Mouse (Mus musculus) heart, postnatal 0 days (tissue): ENCODE results near the gene Myo5c. TPM values are rescaled to one million over a fixed set of nuclear protein-coding genes. Genes with fewer than 3 reads are reported as not detected.

Source experiments
- ATAC-seq: fragments of 200-750 bp; cut with Nextera tagmentation; 2 replicates; pipeline ENCODE4 v1.8.0; 2017; ENCODE audit warnings: low read depth, moderate number of reproducible peaks, moderate library complexity; ENCODE audit not compliant: insufficient read depth
- DNase-seq: peaks from one replicate; pipeline ENCODE4 v3.0.0-alpha.2; 2016; ENCODE audit warnings: low spot score
- H3K27ac ChIP-seq: fragments of 300-500 bp; sonication (generic); 2 replicates; pipeline ENCODE4 v1.5.1; 2014; ENCODE audit warnings: low read depth, mild to moderate bottlenecking
- H3K27me3 ChIP-seq: fragments of 300-500 bp; sonication (generic); 2 replicates; pipeline ENCODE4 v1.6.1; 2014; ENCODE audit warnings: low read length, mixed read lengths; ENCODE audit not compliant: control insufficient read depth, insufficient read depth
- H3K36me3 ChIP-seq: fragments of 300-500 bp; sonication (generic); replicated peaks from 2 replicates; pipeline ENCODE4 v1.6.1; 2014; ENCODE audit warnings: low read length, mixed read lengths; ENCODE audit not compliant: control insufficient read depth, insufficient read depth
- H3K4me1 ChIP-seq: fragments of 300-500 bp; sonication (generic); 2 replicates; pipeline ENCODE4 v1.6.1; 2014; ENCODE audit warnings: antibody characterized with exemption; ENCODE audit not compliant: control insufficient read depth, insufficient read depth
- H3K4me2 ChIP-seq: fragments of 300-500 bp; sonication (generic); 2 replicates; pipeline ENCODE4 v1.6.1; 2014; ENCODE audit warnings: low read depth, mild to moderate bottlenecking, low read length, moderate library complexity
- H3K4me3 ChIP-seq: fragments of 300-500 bp; sonication (generic); 2 replicates; pipeline ENCODE4 v1.5.1; 2014; ENCODE audit warnings: low read depth, low read length
- H3K9ac ChIP-seq: fragments of 300-500 bp; sonication (generic); replicated peaks from 2 replicates; pipeline ENCODE4 v1.6.1; 2014; ENCODE audit warnings: low read depth, low read length, mixed read lengths
- H3K9me3 ChIP-seq: fragments of 300-500 bp; sonication (generic); replicated peaks from 2 replicates; pipeline ENCODE4 v1.6.1; 2016; ENCODE audit warnings: low read length; ENCODE audit not compliant: control insufficient read depth
- CTCF ChIP-seq: IDR thresholded peaks from 2 replicates; pipeline ENCODE4 v1.5.1; 2016; ENCODE audit warnings: antibody characterized with exemption, control low read depth, low read depth
- EP300 ChIP-seq: IDR thresholded peaks from 2 replicates; pipeline ENCODE4 v1.6.1; 2016; ENCODE audit warnings: antibody characterized with exemption, low read depth
- WGBS: fragments of 180-500 bp; shearing (Covaris S2); extraction: QIAGEN DNeasy Blood & Tissue Kit; methylation state at CpG from one replicate; pipeline ENCODE4 v1.1.7; 2014; 5-methylcytosine and 5-hydroxymethylcytosine counted together
- polyA plus RNA-seq: library from polyadenylated mRNA; unstranded; fragments of >200 nt; fragmentation: Nextera tagmentation; extraction: Ambion mirVana; gene quantifications from 2 replicates; pipeline ENCODE4 v1.2.1, GENCODE M21; 2015
- total RNA-seq: library from RNA; depleted of rRNA; stranded (reverse); fragments of >200 nt; gene quantifications from 2 replicates; pipeline ENCODE4 v1.2.3, GENCODE M21; 2014; ENCODE audit warnings: low replicate concordance

Myo5c gene
- total and polyA plus RNA-seq, 2 experiments from 2014 or later = 1.5 to 2.1 TPM

GRCm38 (mm10) chr9:75273646-75274045 lies 41.8 kb downstream of the Myo5c start:
- no peak overlapping the region for H3K9ac ChIP-seq
- TF ChIP-seq EP300 (no peak), CTCF (no peak)
- DNase-seq (no peak), ATAC-seq (no peak)
- no peaks in the 10 kb centered on the region for H3K4me1 ChIP-seq
- H3K27me3 ChIP-seq = no peaks in the 10 kb centered on the region
- H3K4me3 ChIP-seq = no peak overlapping the region
- 63% methylated on average over 6 of the region's 6 CpGs for WGBS
- H3K27ac ChIP-seq = no peak overlapping the region
- H3K9me3 ChIP-seq = no peaks in the 10 kb centered on the region
- no peaks in the 10 kb centered on the region for H3K36me3 ChIP-seq
- H3K4me2 ChIP-seq = no peak overlapping the region

GRCm38 (mm10) chr9:75274486-75274885 lies 42.7 kb downstream of the Myo5c start:
- H3K9me3 ChIP-seq = no peaks in the 10 kb centered on the region
- WGBS = 91% methylated on average over 5 of the region's 5 CpGs
- H3K4me1 ChIP-seq = no peaks in the 10 kb centered on the region
- no peak overlapping the region for H3K4me2 ChIP-seq
- H3K4me3 ChIP-seq = no peak overlapping the region
- H3K27me3 ChIP-seq = no peaks in the 10 kb centered on the region
- H3K36me3 ChIP-seq = no peaks in the 10 kb centered on the region
- no peak overlapping the region for H3K27ac ChIP-seq
- TF ChIP-seq EP300 (no peak), CTCF (no peak)
- H3K9ac ChIP-seq = no peak overlapping the region
- ATAC-seq (no peak), DNase-seq (no peak)

- H3K4me3 ChIP-seq = no peak overlapping the region
- no peak overlapping the region for H3K9ac ChIP-seq
- DNase-seq (no peak), ATAC-seq (no peak; the same call in 1 of the 2 replicates)
- H3K27ac ChIP-seq = no peak overlapping the region
- no peaks in the 10 kb centered on the region for H3K27me3 ChIP-seq
- no peak for TF ChIP-seq CTCF
- TF ChIP-seq EP300 = no peak
- no peaks in the 10 kb centered on the region for H3K4me1 ChIP-seq
- no peaks in the 10 kb centered on the region for H3K9me3 ChIP-seq
- no peaks in the 10 kb centered on the region for H3K36me3 ChIP-seq
- WGBS = 91% methylated on average over 9 of the region's 9 CpGs
- H3K4me2 ChIP-seq = no peak overlapping the region
These were observed 43.2 kb downstream of the Myo5c start for GRCm38 (mm10) chr9:75275051-75275450.

- TF ChIP-seq CTCF = peak; percentile 47
- no peak for TF ChIP-seq EP300
- WGBS = 53% methylated on average over 5 of the region's 5 CpGs
- no peak for DNase-seq
These were observed 49.0 kb downstream of the Myo5c start for GRCm38 (mm10) chr9:75280814-75281213.

GRCm38 (mm10) chr9:75282179-75282578 lies 50.4 kb downstream of the Myo5c start:
- TF ChIP-seq EP300 (no peak), CTCF (no peak)
- ATAC-seq = no peak

More at GRCm38 (mm10) chr9:75280814-75281213, 49.0 kb downstream of the Myo5c start:
- no peak overlapping the region for H3K27ac ChIP-seq
- no peaks in the 10 kb centered on the region for H3K4me1 ChIP-seq
- H3K4me3 ChIP-seq = no peak overlapping the region
- H3K9ac ChIP-seq = no peak overlapping the region
- no peaks in the 10 kb centered on the region for H3K9me3 ChIP-seq
- no peak for ATAC-seq
- no peaks in the 10 kb centered on the region for H3K27me3 ChIP-seq
- no peaks in the 10 kb centered on the region for H3K36me3 ChIP-seq
- H3K4me2 ChIP-seq = no peak overlapping the region

GRCm38 (mm10) chr9:75282830-75283229 lies 51.0 kb downstream of the Myo5c start:
- H3K9me3 ChIP-seq = no peaks in the 10 kb centered on the region
- no peak overlapping the region for H3K27ac ChIP-seq
- H3K4me1 ChIP-seq = no peaks in the 10 kb centered on the region
- no peaks in the 10 kb centered on the region for H3K27me3 ChIP-seq
- H3K4me3 ChIP-seq = no peak overlapping the region
- H3K4me2 ChIP-seq = no peak overlapping the region
- ATAC-seq (no peak), DNase-seq (peak; percentile 63)
- TF ChIP-seq EP300 = no peak
- TF ChIP-seq CTCF = peak; percentile 78
- no peak overlapping the region for H3K9ac ChIP-seq
- H3K36me3 ChIP-seq = no peaks in the 10 kb centered on the region
- 10% methylated on average over 3 of the region's 3 CpGs for WGBS

More at GRCm38 (mm10) chr9:75282179-75282578, 50.4 kb downstream of the Myo5c start:
- DNase-seq = no peak
- Histone ChIP-seq H3K27me3 (no peaks in the 10 kb centered on the region), H3K36me3 (no peaks in the 10 kb centered on the region), H3K9me3 (no peaks in the 10 kb centered on the region), H3K4me2 (no peak overlapping the region), H3K4me3 (no peak overlapping the region), H3K4me1 (no peaks in the 10 kb centered on the region), H3K9ac (no peak overlapping the region), H3K27ac (no peak overlapping the region)
- WGBS = 68% methylated on average over 2 of the region's 2 CpGs
